Mouse (Mus musculus) C2C12 (cell line): ENCODE data around the gene Aqp1. TPM values are rescaled to one million over a fixed set of nuclear protein-coding genes. Genes with fewer than 3 reads are reported as not detected.

Experiments
- H3K27me3 ChIP-seq: one replicate; pipeline ENCODE4 v1.6.1; 2011; ENCODE audit not compliant: control insufficient read depth, insufficient read depth, insufficient read length
- H3K36me3 ChIP-seq: one replicate; pipeline ENCODE4 v1.6.1; 2011; ENCODE audit not compliant: control insufficient read depth, insufficient read depth
- H3K4me3 ChIP-seq: one replicate; pipeline ENCODE4 v1.5.1; 2011; ENCODE audit warnings: mild to moderate bottlenecking, control low read depth; ENCODE audit not compliant: poor library complexity, insufficient read depth, severe bottlenecking
- H3K79me2 ChIP-seq: one replicate; pipeline ENCODE4 v1.6.1; 2011; ENCODE audit not compliant: control insufficient read depth, insufficient read depth
- H3K79me3 ChIP-seq: one replicate; pipeline ENCODE4 v1.6.1; 2011; ENCODE audit warnings: low read depth, control low read depth
- H3ac ChIP-seq: one replicate; pipeline ENCODE3; 2011; ENCODE audit warnings: low read depth; ENCODE audit not compliant: control insufficient read depth, insufficient read length
- CEBPB ChIP-seq: IDR thresholded peaks from one replicate; pipeline ENCODE4 v1.6.1; 2011; ENCODE audit warnings: low read depth, mild to moderate bottlenecking, control low read depth, moderate library complexity
- CTCF ChIP-seq: IDR thresholded peaks from one replicate; pipeline ENCODE4 v1.5.1; 2011; ENCODE audit not compliant: control insufficient read depth, insufficient read depth, insufficient read length
- FOSL1 ChIP-seq: IDR thresholded peaks from one replicate; pipeline ENCODE4 v1.8.0; 2011; ENCODE audit warnings: mild to moderate bottlenecking, low read length; ENCODE audit not compliant: poor library complexity, insufficient read depth, severe bottlenecking
- MAX ChIP-seq: IDR thresholded peaks from one replicate; pipeline ENCODE4 v1.6.1; 2011; ENCODE audit warnings: mild to moderate bottlenecking, control low read depth
- MYOD1 ChIP-seq: IDR thresholded peaks from one replicate; pipeline ENCODE4 v1.6.1; 2011; ENCODE audit warnings: low read depth; ENCODE audit not compliant: control insufficient read depth, insufficient read length
- MYOG ChIP-seq: IDR thresholded peaks from one replicate; pipeline ENCODE4 v1.6.1; 2011; ENCODE audit not compliant: control insufficient read depth, insufficient read length; ENCODE audit errors: extremely low read depth
- USF1 ChIP-seq: IDR thresholded peaks from one replicate; pipeline ENCODE4 v1.6.1; 2011; ENCODE audit warnings: low read depth, mild to moderate bottlenecking, control low read depth, moderate library complexity
- polyA plus RNA-seq: library from polyadenylated mRNA; unstranded; fragments of >200 nt; fragmentation: generic; extraction: Trizol; gene quantifications from one replicate; pipeline ENCODE4 v1.2.1, GENCODE M21; 2012; ENCODE audit warnings: missing spikeins

Gene Aqp1
- polyA plus RNA-seq, 1 experiment: 206 TPM

DNA sequence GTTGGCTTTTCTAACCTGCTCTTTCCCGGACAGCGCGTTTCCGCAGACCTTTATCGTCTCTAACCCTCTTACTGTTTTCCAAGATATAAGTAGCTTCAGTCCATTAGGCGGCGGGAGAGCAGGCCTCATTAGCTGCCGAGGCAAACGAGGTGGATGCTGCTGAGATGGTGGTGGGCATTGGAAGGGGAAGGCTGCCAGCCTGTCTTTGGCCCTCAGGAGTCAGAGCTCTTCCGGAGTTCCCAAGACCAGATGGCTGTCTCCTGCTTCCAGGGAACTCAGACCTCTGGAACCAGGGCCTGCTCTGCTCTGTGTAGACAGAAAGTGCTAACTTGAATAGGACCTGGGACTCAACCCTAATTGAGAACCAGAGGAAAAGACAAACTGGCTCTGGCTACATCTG, 7.2 kb downstream of the Aqp1 start:
- Histone ChIP-seq H3K79me3 (peaks cover 35% of the 10 kb centered on the region), H3K4me3 (no peak overlapping the region), H3K79me2 (peaks cover 64% of the 10 kb centered on the region), H3ac (no peak overlapping the region), H3K27me3 (no peaks in the 10 kb centered on the region), H3K36me3 (peaks cover 60% of the 10 kb centered on the region)
- TF ChIP-seq FOSL1 (no peak), CTCF (no peak), USF1 (no peak), MYOG (no peak), MYOD1 (no peak), MAX (no peak), CEBPB (no peak)

DNA sequence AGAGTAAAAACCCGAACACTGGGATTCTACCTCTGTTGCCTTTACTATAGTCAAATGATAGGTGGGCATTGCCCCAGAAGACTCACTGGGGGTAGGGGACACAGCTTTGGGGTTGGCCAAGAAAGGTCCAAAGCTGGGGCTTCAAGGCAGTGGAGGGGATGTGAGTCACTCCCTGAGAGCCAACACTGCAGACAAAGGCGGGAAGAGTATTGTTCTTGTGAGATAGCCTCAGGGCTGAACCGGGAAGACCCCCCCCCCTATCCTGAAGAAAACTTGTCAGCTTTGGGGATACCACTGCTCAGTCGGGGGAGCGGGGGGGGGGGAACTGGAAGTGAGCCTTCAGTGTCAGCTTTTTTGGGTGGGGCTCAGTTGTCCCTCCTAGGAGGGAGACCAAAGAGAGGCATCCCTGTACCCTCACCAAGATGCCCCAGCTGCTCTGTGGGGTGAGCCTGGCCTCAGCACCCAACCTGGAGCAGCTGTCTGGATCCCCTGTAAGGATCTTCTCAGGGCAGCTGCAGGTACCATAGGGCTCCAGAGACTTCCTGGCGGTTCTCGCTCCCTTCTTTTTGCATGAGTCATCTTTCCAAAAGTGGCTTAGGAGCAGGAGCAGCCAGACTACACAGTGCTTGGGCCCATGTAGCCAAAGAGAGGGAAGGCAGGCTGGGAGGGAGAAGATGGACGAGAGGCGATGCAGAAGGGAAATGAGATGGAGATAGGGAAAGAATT, 8.2 kb downstream of the Aqp1 start:
- Histone ChIP-seq H3K79me3 (peaks cover 35% of the 10 kb centered on the region), H3ac (no peak overlapping the region), H3K36me3 (peaks cover 60% of the 10 kb centered on the region), H3K4me3 (no peak overlapping the region), H3K79me2 (peaks cover 56% of the 10 kb centered on the region), H3K27me3 (no peaks in the 10 kb centered on the region)
- TF ChIP-seq MYOD1 (peak; percentile 58), USF1 (no peak)

DNA sequence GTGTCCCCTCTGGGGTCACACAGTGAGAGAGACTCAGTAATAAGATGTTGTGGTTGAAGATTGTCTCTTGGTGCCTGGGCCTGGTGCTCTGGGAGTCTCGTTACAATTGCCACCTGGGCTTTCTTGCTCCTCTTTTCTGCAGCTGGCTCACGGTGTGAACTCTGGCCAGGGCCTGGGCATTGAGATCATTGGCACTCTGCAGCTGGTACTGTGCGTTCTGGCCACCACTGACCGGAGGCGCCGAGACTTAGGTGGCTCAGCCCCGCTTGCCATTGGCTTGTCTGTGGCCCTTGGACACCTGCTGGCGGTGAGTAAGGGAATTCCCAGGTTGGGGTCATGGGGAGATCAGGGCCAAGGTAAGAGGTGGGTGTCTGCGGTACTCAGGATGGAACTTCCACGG, 9.0 kb downstream of the Aqp1 start:
- no peak for TF ChIP-seq FOSL1
- TF ChIP-seq CTCF: no peak
- no peak for TF ChIP-seq MYOD1
- TF ChIP-seq CEBPB: no peak
- TF ChIP-seq MYOG: no peak
- TF ChIP-seq USF1: no peak
- no peak for TF ChIP-seq MAX
- no peaks in the 10 kb centered on the region for H3K27me3 ChIP-seq
- peaks cover 48% of the 10 kb centered on the region for H3K79me2 ChIP-seq
- H3K4me3 ChIP-seq: no peak overlapping the region
- H3ac ChIP-seq: no peak overlapping the region
- peaks cover 60% of the 10 kb centered on the region for H3K36me3 ChIP-seq
- H3K79me3 ChIP-seq: peaks cover 28% of the 10 kb centered on the region

DNA sequence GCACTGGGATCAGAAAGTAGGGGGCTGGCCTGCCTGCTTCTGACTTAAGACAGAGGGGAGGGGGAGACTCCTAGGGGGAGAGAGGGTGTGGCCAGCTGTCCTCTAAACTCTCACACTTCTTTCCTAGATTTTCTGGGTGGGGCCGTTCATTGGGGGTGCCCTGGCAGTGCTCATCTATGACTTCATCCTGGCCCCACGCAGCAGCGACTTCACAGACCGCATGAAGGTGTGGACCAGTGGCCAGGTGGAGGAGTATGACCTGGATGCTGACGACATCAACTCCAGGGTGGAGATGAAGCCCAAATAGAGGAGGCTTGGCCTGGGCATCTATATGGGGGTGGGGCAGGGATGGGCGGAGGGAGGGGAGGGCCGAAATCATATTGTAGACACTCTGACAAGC, 10.3 kb downstream of the Aqp1 start:
- H3K4me3 ChIP-seq: no peak overlapping the region
- H3ac ChIP-seq: no peak overlapping the region
- peaks cover 50% of the 10 kb centered on the region for H3K36me3 ChIP-seq
- TF ChIP-seq USF1 (no peak), MYOG (no peak)
- H3K79me3 ChIP-seq: peaks cover 17% of the 10 kb centered on the region
- peaks cover 36% of the 10 kb centered on the region for H3K79me2 ChIP-seq
- H3K27me3 ChIP-seq: no peaks in the 10 kb centered on the region

DNA sequence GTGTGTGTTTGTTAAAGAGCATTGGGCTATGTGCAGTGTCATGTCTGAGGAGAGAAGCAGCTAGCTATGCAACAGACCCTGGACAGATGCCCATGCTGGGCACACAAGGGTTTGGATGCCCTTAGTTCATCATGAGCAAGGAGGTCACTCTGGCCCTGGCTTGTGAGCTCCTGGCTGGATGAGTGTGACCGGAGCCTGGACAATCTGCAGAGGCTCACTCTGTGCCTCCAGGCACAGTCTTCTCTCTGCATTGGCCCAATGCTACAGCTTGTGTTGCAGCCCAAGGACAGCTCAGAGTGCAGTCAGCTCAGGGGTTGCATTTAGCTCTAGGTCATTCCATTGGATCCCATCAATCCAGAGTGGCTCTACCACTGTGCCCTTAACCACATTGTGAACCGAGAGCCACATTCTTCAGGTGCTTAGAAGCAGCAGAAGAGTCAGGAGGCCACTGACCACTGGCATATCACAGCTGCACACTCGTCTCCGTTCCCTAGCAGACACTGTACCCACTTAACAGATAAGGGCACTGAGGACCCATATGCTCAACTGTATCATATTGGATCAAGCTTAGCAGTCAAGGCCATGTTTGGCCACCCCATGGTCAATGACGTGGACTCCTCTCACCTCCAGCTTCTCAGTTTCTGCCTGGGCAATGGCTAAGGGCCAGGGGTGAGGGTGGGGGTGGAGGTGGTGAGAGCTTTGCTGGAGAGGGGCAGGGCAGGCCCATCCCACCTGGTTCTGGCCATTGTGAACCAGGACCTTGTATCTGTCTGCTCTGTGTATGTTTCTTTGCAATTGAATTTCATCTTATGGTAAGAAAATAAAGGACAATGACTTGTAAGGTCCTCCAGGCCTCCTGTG, 11.7 kb downstream of the Aqp1 start:
- no peaks in the 10 kb centered on the region for H3K27me3 ChIP-seq
- H3ac ChIP-seq: no peak overlapping the region
- TF ChIP-seq MYOG (no peak), CEBPB (no peak), FOSL1 (no peak), USF1 (no peak)
- peaks cover 21% of the 10 kb centered on the region for H3K79me2 ChIP-seq
- H3K79me3 ChIP-seq: peaks cover 4% of the 10 kb centered on the region
- peaks cover 36% of the 10 kb centered on the region for H3K36me3 ChIP-seq
- H3K4me3 ChIP-seq: no peak overlapping the region

DNA sequence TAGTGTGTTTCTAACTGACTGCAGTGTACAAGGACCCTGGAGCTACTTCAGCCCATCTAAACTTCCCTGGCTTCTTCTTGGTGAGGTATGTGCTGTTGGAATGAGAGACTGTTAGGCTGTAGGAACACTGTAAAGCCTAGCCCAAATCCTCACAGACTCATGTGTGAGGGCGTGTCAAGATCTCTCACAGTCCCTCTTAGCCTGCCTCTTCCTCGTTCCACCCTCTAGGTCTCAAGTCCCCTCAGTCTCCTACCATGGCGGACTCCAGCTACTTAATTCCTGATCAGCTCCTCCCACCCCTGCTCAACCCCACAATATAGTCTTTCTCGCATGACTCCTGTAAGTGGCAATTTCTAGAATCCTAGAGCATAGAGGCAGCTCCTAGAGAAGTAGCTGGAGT, 13.0 kb downstream of the Aqp1 start:
- no peaks in the 10 kb centered on the region for H3K79me3 ChIP-seq
- TF ChIP-seq MYOG (no peak), CTCF (no peak), FOSL1 (no peak)
- peaks cover 8% of the 10 kb centered on the region for H3K79me2 ChIP-seq
- no peaks in the 10 kb centered on the region for H3K27me3 ChIP-seq
- peaks cover 24% of the 10 kb centered on the region for H3K36me3 ChIP-seq
- H3ac ChIP-seq: no peak overlapping the region
- no peak overlapping the region for H3K4me3 ChIP-seq
